Mouse (Mus musculus) lung, postnatal 0 days (tissue): ENCODE results near the gene Npas3. TPM values are rescaled to one million over a fixed set of nuclear protein-coding genes. Genes with fewer than 3 reads are reported as not detected.

Experiments used
- ATAC-seq: fragments of 200-750 bp; cut with Nextera tagmentation; 2 replicates; pipeline ENCODE4 v1.8.0; 2017; ENCODE audit warnings: moderate library complexity
- DNase-seq: peaks from one replicate; pipeline ENCODE4 v3.0.0-alpha.2; 2016; ENCODE audit warnings: low spot score
- H3K27ac ChIP-seq: fragments of 300-500 bp; sonication (generic); 2 replicates; pipeline ENCODE4 v1.5.1; 2014; ENCODE audit warnings: antibody characterized with exemption, mild to moderate bottlenecking, low read length, mixed read lengths
- H3K27me3 ChIP-seq: fragments of 300-500 bp; sonication (generic); replicated peaks from 2 replicates; pipeline ENCODE4 v1.6.1; 2014; ENCODE audit warnings: low read length, mixed read lengths; ENCODE audit not compliant: insufficient read depth
- H3K36me3 ChIP-seq: fragments of 300-500 bp; sonication (generic); 2 replicates; pipeline ENCODE4 v1.6.1; 2014; ENCODE audit warnings: low read length, mixed read lengths; ENCODE audit not compliant: insufficient read depth
- H3K4me1 ChIP-seq: fragments of 300-500 bp; sonication (generic); 2 replicates; pipeline ENCODE4 v1.6.1; 2014; ENCODE audit warnings: antibody characterized with exemption, low read depth, low read length, mixed read lengths; ENCODE audit not compliant: insufficient read depth
- H3K4me2 ChIP-seq: fragments of 300-500 bp; sonication (generic); replicated peaks from 2 replicates; pipeline ENCODE4 v1.6.1; 2014; ENCODE audit warnings: low read depth, mild to moderate bottlenecking, low read length, moderate library complexity, mixed read lengths
- H3K4me3 ChIP-seq: fragments of 300-500 bp; sonication (generic); 2 replicates; pipeline ENCODE4 v1.5.1; 2014; ENCODE audit warnings: low read depth, low read length
- H3K9ac ChIP-seq: fragments of 300-500 bp; sonication (generic); replicated peaks from 2 replicates; pipeline ENCODE4 v1.6.1; 2014; ENCODE audit warnings: low read depth, mild to moderate bottlenecking
- H3K9me3 ChIP-seq: fragments of 300-500 bp; sonication (generic); 2 replicates; pipeline ENCODE4 v1.6.1; 2016; ENCODE audit warnings: low read length, mixed read lengths
- CTCF ChIP-seq: IDR thresholded peaks from 2 replicates; pipeline ENCODE4 v1.5.1; 2016; ENCODE audit warnings: antibody characterized with exemption, mild to moderate bottlenecking
- EP300 ChIP-seq: IDR thresholded peaks from 2 replicates; pipeline ENCODE4 v1.6.1; 2016; ENCODE audit warnings: antibody characterized with exemption, mild to moderate bottlenecking, control low read depth
- WGBS: fragments of 180-500 bp; shearing (Covaris S2); extraction: QIAGEN DNeasy Blood & Tissue Kit; methylation state at CpG from one replicate; pipeline ENCODE4 v1.1.7; 2014; 5-methylcytosine and 5-hydroxymethylcytosine counted together
- polyA plus RNA-seq: library from polyadenylated mRNA; unstranded; fragments of >200 nt; fragmentation: Nextera tagmentation; extraction: Ambion mirVana; gene quantifications from 2 replicates; pipeline ENCODE4 v1.2.1, GENCODE M21; 2015

The Npas3 gene
- polyA plus RNA-seq, 1 experiment from 2014 or later, result 0.17 TPM

- H3K36me3 ChIP-seq, result no peaks in the 10 kb centered on the region
- 81% methylated on average over 6 of the region's 6 CpGs for WGBS
- no peak overlapping the region for H3K9ac ChIP-seq
- no peaks in the 10 kb centered on the region for H3K4me1 ChIP-seq
- DNase-seq (no peak), ATAC-seq (no peak)
- TF ChIP-seq CTCF (no peak), EP300 (no peak)
- H3K4me2 ChIP-seq, result no peak overlapping the region
- H3K27me3 ChIP-seq, result no peaks in the 10 kb centered on the region
- no peaks in the 10 kb centered on the region for H3K9me3 ChIP-seq
- no peak overlapping the region for H3K4me3 ChIP-seq
- H3K27ac ChIP-seq, result no peak overlapping the region
Observed at GRCm38 (mm10) chr12:53330141-53330540, 81.7 kb downstream of the Npas3 start.

- H3K27me3 ChIP-seq, result no peaks in the 10 kb centered on the region
- H3K4me1 ChIP-seq, result no peaks in the 10 kb centered on the region
- DNase-seq, result no peak
- no peak overlapping the region for H3K27ac ChIP-seq
- WGBS, result 70% methylated on average over 9 of the region's 9 CpGs
- H3K4me3 ChIP-seq, result no peak overlapping the region
- no peak overlapping the region for H3K4me2 ChIP-seq
- ATAC-seq, result no peak
- no peak overlapping the region for H3K9ac ChIP-seq
- no peaks in the 10 kb centered on the region for H3K36me3 ChIP-seq
- no peaks in the 10 kb centered on the region for H3K9me3 ChIP-seq
- no peak for TF ChIP-seq EP300
- no peak for TF ChIP-seq CTCF
Observed at GRCm38 (mm10) chr12:53331391-53331790, 82.9 kb downstream of the Npas3 start.

- no peaks in the 10 kb centered on the region for H3K27me3 ChIP-seq
- H3K4me2 ChIP-seq, result no peak overlapping the region
- 65% methylated on average over 3 of the region's 3 CpGs for WGBS
- H3K9me3 ChIP-seq, result no peaks in the 10 kb centered on the region
- TF ChIP-seq CTCF (no peak), EP300 (no peak)
- no peaks in the 10 kb centered on the region for H3K36me3 ChIP-seq
- no peak overlapping the region for H3K27ac ChIP-seq
- no peaks in the 10 kb centered on the region for H3K4me1 ChIP-seq
- no peak overlapping the region for H3K4me3 ChIP-seq
- H3K9ac ChIP-seq, result no peak overlapping the region
- no peak for ATAC-seq
- no peak for DNase-seq
Observed at GRCm38 (mm10) chr12:53331800-53332199, 83.3 kb downstream of the Npas3 start.

- Histone ChIP-seq H3K27me3 (no peaks in the 10 kb centered on the region), H3K4me1 (no peaks in the 10 kb centered on the region), H3K9me3 (no peaks in the 10 kb centered on the region), H3K4me2 (no peak overlapping the region), H3K27ac (no peak overlapping the region), H3K9ac (no peak overlapping the region), H3K4me3 (no peak overlapping the region), H3K36me3 (no peaks in the 10 kb centered on the region)
- 60% methylated on average over 2 of the region's 2 CpGs for WGBS
- TF ChIP-seq CTCF, result no peak
- no peak for TF ChIP-seq EP300
- no peak for DNase-seq
- ATAC-seq, result no peak
Observed at GRCm38 (mm10) chr12:53333251-53333650, 84.8 kb downstream of the Npas3 start.

GRCm38 (mm10) chr12:53338349-53338948, 90.0 kb downstream of the Npas3 start:
- no peak for ATAC-seq
- no peak for DNase-seq
- no peaks in the 10 kb centered on the region for H3K27me3 ChIP-seq
- H3K4me1 ChIP-seq, result no peaks in the 10 kb centered on the region
- no peak overlapping the region for H3K27ac ChIP-seq
- H3K4me3 ChIP-seq, result no peak overlapping the region
- H3K9me3 ChIP-seq, result no peaks in the 10 kb centered on the region
- H3K4me2 ChIP-seq, result no peak overlapping the region
- no peak overlapping the region for H3K9ac ChIP-seq
- 71% methylated on average over 14 of the region's 14 CpGs for WGBS
- TF ChIP-seq CTCF (no peak), EP300 (no peak)
- no peaks in the 10 kb centered on the region for H3K36me3 ChIP-seq

- 40% methylated on average over 9 of the region's 9 CpGs for WGBS
Observed at GRCm38 (mm10) chr12:53342741-53343140, 94.3 kb downstream of the Npas3 start.

GRCm38 (mm10) chr12:53351860-53352259, 103.4 kb downstream of the Npas3 start:
- Histone ChIP-seq H3K4me2 (no peak overlapping the region), H3K4me3 (no peak overlapping the region), H3K27ac (no peak overlapping the region), H3K36me3 (no peaks in the 10 kb centered on the region), H3K4me1 (no peaks in the 10 kb centered on the region), H3K9ac (no peak overlapping the region), H3K9me3 (no peaks in the 10 kb centered on the region), H3K27me3 (no peaks in the 10 kb centered on the region)
- DNase-seq (no peak), ATAC-seq (no peak)
- TF ChIP-seq EP300 (no peak), CTCF (no peak)
- WGBS, result 64% methylated on average over 7 of the region's 7 CpGs

More at GRCm38 (mm10) chr12:53342741-53343140, 94.3 kb downstream of the Npas3 start:
- DNase-seq, result no peak
- Histone ChIP-seq H3K27ac (no peak overlapping the region), H3K36me3 (no peaks in the 10 kb centered on the region), H3K27me3 (no peaks in the 10 kb centered on the region), H3K4me3 (no peak overlapping the region), H3K4me2 (no peak overlapping the region), H3K9ac (no peak overlapping the region), H3K4me1 (no peaks in the 10 kb centered on the region), H3K9me3 (no peaks in the 10 kb centered on the region)
- TF ChIP-seq EP300 (no peak), CTCF (no peak)
- ATAC-seq, result no peak
